Mouse (Mus musculus): ENCODE results near the gene Ifi35.
"Not testable (repeated sequence)": the region's sequence is repeated elsewhere in the genome, so short reads cannot be mapped to it uniquely, and the experiment has no call there.

Ifi35 gene

GRCm38 (mm10) chr11:101468731-101469130, 20.5 kb downstream of the Ifi35 start:
- no peak for DNase-seq (ENCODE audit: low spot score)

DNA sequence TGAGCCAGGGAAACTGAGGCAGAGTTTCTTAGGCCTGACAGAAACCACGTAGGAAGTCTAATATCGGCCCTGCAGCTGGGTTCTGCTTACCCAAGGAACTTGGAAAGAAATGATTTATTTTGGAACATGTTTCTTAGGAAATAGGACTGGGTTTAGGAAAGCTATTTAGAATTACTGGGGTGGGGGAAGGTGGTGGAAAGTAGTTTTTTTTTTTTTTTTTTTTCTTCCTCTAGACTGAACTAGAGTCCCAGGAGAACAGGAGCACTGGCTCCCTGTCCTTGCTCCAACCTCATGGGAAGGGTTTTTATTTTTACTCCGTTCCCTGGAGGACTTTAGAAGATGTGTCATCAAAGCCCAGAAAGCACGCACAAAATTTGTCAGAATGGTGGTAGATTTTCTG, 20.9 kb downstream of the Ifi35 start:
- DNase-seq (ENCODE audit: low spot score), result no peak

- no peak for DNase-seq (ENCODE audit: low spot score)
These were observed 22.0 kb downstream of the Ifi35 start for GRCm38 (mm10) chr11:101470206-101470605.

- DNase-seq (ENCODE audit: low spot score), result no peak
These were observed 23.7 kb downstream of the Ifi35 start for GRCm38 (mm10) chr11:101471926-101472325.

GRCm38 (mm10) chr11:101472336-101472735, 24.1 kb downstream of the Ifi35 start:
- no peak for DNase-seq (ENCODE audit: low spot score)

GRCm38 (mm10) chr11:101473686-101474085, 25.5 kb downstream of the Ifi35 start:
- DNase-seq (ENCODE audit: low spot score), result not testable (repeated sequence)

DNA sequence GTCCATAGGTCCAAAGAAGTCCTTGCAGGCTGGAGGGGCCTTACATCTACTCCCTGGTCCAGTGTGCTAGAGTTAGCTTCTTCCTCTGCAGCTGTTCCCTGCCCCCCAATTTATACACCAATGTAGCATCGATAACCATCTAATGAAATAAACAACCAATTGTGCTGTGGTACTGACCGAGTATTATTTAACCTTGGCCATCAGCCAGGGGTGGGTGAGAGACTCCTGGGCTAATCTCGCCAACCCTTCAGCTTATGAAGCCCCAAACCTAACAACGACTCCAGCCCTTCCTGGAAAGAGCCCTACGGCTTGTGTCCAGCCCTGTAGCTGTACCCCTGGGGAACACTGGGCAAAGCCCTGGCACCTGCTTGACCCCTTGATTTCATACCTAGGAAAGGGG, 26.1 kb downstream of the Ifi35 start:
- DNase-seq (ENCODE audit: low spot score), result no peak

DNA sequence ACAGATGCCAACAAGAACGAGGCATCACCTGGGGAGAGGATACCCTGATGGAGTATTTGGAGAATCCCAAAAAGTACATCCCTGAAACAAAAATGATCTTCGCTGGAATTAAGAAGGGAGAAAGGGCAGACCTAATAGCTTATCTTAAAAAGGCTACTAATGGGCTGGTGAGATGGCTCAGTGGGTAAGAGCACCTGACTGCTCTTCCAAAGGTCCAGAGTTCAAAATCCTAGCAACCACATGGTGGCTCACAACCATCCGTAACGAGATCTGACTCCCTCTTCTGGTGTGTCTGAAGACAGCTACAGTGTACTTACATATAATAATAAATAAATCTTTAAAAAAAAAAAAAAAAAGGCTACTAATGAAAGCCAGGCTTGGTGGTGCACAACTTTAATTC, 28.2 kb downstream of the Ifi35 start:
- DNase-seq (ENCODE audit: low spot score), result not testable (repeated sequence)

GRCm38 (mm10) chr11:101477194-101477551, 29.0 kb downstream of the Ifi35 start:
- DNase-seq (ENCODE audit: low spot score), result no peak

DNA sequence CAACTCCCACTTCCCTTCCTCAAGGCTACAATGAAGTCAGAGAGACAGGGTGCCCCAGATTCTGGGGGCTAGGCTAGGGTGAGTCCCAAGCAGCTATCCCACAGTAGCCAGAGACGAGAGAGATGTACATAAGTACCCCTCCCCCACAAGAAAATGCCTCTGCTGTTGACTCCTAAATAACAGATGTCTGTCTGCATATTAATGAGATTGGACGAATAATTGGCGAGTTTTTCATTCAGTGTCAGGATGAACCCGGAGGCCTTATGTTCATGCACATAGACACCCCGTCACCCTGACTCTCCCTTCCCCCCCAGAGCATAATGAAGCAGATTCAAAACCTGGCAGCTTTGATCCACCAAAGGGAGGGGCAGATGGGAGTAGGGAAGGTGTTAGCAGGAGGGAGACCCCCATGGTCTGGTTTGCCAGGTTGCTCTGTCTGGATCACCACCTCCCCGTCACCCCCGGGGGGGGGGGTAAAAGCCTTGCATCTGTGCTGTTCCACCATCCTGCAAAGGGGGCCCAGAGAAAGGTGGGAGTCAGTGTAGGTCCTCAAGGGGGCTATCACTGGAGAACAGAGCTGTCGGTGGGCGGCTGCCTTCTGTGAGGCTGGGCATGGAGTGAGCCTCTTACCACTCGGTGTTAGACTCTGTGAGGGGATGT, 29.5 kb downstream of the Ifi35 start:
- DNase-seq (ENCODE audit: low spot score), result no peak

- no peak for DNase-seq (ENCODE audit: low spot score)
These were observed 31.0 kb downstream of the Ifi35 start for GRCm38 (mm10) chr11:101479171-101479635.

- no peak for DNase-seq (ENCODE audit: low spot score)
These were observed 32.7 kb downstream of the Ifi35 start for GRCm38 (mm10) chr11:101480912-101481311.

DNA sequence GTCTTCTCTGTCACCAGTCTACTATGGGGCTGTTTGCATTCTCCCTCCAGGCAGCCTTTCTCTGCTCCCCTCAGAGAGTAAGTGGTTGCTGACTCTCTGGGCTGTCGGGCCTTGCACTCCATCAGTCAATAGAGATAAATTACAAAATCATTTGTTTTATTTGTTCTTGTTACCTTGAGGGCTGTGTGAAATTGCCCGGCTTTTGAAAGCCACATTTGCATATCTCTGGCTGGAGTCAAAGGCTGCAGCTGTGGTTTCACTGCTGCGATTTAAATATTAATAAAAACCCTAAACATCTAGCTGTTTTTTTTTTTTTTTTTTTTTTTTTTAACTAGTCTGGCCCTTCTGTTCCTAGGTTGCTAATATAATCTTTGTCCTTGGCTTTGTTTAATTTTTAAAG, 35.6 kb downstream of the Ifi35 start:
- no peak for DNase-seq (ENCODE audit: low spot score)

DNA sequence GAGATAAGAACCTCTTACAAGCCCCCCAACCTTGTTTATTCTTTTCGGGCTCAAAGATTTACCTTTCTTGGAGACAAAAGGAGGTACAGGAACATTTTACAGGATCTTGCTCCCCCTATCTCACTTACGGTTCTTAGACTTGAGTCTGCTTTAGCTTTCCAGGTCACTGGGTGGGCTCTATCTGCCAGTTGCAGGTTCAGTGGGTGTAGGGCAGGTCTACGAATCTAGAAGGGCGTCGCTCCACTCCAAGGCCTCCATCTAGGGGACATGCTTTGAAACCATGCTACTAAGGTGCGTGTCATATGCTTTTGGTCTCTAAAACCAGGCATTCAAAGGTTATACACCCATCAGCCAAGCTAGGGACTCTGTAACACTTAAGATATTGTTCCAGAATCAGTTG, 36.0 kb downstream of the Ifi35 start:
- DNase-seq (ENCODE audit: low spot score), result no peak

- no peak for DNase-seq (ENCODE audit: low spot score)
These were observed 36.6 kb downstream of the Ifi35 start for GRCm38 (mm10) chr11:101484814-101485213.

GRCm38 (mm10) chr11:101485509-101486028, 37.4 kb downstream of the Ifi35 start:
- DNase-seq (ENCODE audit: low spot score), result no peak

GRCm38 (mm10) chr11:101486126-101486525, 37.9 kb downstream of the Ifi35 start:
- DNase-seq (ENCODE audit: low spot score), result no peak

- DNase-seq (ENCODE audit: low spot score), result no peak
These were observed 58.1 kb downstream of the Ifi35 start for GRCm38 (mm10) chr11:101506269-101506780.

DNA sequence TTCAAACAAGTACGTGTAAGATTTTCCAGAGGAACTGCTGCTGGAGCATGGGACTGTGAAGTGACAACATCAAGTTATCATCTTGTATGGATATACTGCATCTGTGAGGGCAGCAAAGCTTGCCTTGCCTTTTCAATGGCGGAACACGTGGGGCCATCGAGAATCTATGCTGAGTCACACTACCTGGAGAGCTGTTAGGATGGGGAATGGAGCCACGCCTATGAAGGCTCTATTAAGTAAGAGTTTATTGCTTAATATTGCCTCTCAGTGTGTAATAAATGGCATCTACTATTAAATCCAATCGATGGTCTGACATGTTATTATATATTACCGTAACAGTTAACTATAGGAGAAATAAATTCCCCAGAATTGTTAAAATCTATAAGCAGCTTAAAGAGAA, 58.9 kb downstream of the Ifi35 start:
- DNase-seq (ENCODE audit: low spot score), result no peak

Measured in urinary bladder, postnatal 14 days (tissue).